Mouse (Mus musculus) erythroblast, embryonic 14.5 days (primary cell): ENCODE measurements around the gene Gm648. TPM values are rescaled to one million over a fixed set of nuclear protein-coding genes. Genes with fewer than 3 reads are reported as not detected.
A peak's percentile ranks its signal among the peaks of the same experiment; 100 is the strongest.
"Not testable (repeated sequence)": the region's sequence is repeated elsewhere in the genome, so short reads cannot be mapped to it uniquely, and the experiment has no call there.

Experiments used
- H3K27me3 ChIP-seq: 2 replicates; pipeline ENCODE4 v1.6.1; 2012; ENCODE audit warnings: inconsistent platforms; ENCODE audit not compliant: control insufficient read depth
- H3K36me3 ChIP-seq: 2 replicates; pipeline ENCODE4 v1.6.1; 2012; ENCODE audit warnings: mild to moderate bottlenecking, inconsistent platforms; ENCODE audit not compliant: control insufficient read depth
- H3K4me1 ChIP-seq: 2 replicates; pipeline ENCODE4 v1.6.1; 2012; ENCODE audit warnings: inconsistent platforms; ENCODE audit not compliant: control insufficient read depth
- H3K4me3 ChIP-seq: replicated peaks from 2 replicates; pipeline ENCODE3; 2012; ENCODE audit warnings: moderate library complexity, mild to moderate bottlenecking, inconsistent platforms
- H3K9me3 ChIP-seq: 2 replicates; pipeline ENCODE4 v1.6.1; 2012; ENCODE audit warnings: low read length, inconsistent platforms, mixed read lengths; ENCODE audit not compliant: control insufficient read depth
- GATA1 ChIP-seq: IDR thresholded peaks from 2 replicates; pipeline ENCODE4 v1.6.1; 2012; ENCODE audit warnings: low read length, inconsistent platforms, mixed read lengths
- TAL1 ChIP-seq: IDR thresholded peaks from 3 replicates; pipeline ENCODE4 v1.6.1; 2012; ENCODE audit warnings: low read length, inconsistent platforms, mixed read lengths
- polyA plus RNA-seq: library from polyadenylated mRNA; stranded (reverse); fragments of >175 nt; gene quantifications from 2 replicates; pipeline ENCODE4 v1.2.3, GENCODE M21; 2012

Gene Gm648
- not detected in 2 replicates for polyA plus RNA-seq

GRCm38 (mm10) chrX:56549506-56549905 lies at the start of gene Gm648:
Gene Gm648, minus strand, starts transcription at chrX:56549606.
- Histone ChIP-seq H3K27me3 (no peaks in the 10 kb centered on the region), H3K36me3 (no peaks in the 10 kb centered on the region), H3K4me3 (no peak within 1 kb of the TSS), H3K4me1 (no peaks in the 10 kb centered on the region), H3K9me3 (no peaks in the 10 kb centered on the region)
- TF ChIP-seq GATA1 (no peak), TAL1 (no peak)

DNA sequence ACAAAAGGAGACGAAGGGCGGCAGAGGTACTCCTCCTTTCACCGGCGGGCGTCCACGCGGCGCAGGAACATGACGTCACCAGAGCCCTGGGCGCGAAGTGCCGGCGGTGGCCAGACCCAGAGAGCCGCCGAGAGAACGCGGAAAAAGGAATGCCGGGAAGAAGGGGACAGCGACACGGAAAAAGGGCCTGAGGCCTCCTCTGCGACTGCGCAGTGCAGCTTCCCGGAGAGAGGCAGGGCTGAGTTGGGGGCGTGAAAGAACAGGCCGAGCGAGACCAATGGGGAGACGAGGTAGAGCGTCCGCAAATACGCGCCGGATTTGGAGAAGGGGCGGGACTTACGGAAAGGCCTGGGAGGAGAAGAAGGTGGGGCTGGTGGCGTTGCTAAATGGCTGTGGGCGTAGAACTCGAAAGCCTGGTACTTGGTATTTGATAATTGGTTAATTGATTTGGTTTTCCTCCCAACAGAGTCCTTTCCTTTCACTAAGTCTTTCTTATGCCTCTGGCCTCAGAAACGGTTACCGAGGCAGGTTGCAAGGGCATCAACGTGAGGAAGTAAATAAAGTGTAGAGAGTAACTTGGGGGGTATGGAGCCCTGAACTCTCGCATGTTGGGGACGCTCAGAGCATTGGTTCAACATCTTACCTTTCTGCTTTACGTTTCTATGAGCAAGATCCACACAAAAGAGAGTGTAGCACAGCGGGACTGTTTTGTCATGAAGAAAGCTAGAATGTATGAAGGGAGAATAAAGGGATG lies 48.7 kb upstream of the Gm648 start, which contains the start of gene Mmgt1:
Mmgt1 (minus strand) TSS at position 183 of the 754 bp plus-strand sequence.
- Histone ChIP-seq H3K4me1 (peaks cover 22% of the 10 kb centered on the region), H3K9me3 (peaks cover 4% of the 10 kb centered on the region), H3K4me3 (peak within 1 kb of the TSS; percentile 92), H3K27me3 (no peaks in the 10 kb centered on the region; the same call in 1 of the 2 replicates), H3K36me3 (peaks cover 13% of the 10 kb centered on the region)
- TF ChIP-seq GATA1 = no peak
- no peak for TF ChIP-seq TAL1

- Histone ChIP-seq H3K36me3 (peaks cover 16% of the 10 kb centered on the region), H3K27me3 (no peaks in the 10 kb centered on the region; the same call in 1 of the 2 replicates), H3K4me3 (peak overlapping the region; percentile 92), H3K9me3 (peaks cover 4% of the 10 kb centered on the region), H3K4me1 (peaks cover 22% of the 10 kb centered on the region)
- no peak for TF ChIP-seq GATA1
- no peak for TF ChIP-seq TAL1
Observed at GRCm38 (mm10) chrX:56597219-56597886, 47.9 kb upstream of the Gm648 start.

DNA sequence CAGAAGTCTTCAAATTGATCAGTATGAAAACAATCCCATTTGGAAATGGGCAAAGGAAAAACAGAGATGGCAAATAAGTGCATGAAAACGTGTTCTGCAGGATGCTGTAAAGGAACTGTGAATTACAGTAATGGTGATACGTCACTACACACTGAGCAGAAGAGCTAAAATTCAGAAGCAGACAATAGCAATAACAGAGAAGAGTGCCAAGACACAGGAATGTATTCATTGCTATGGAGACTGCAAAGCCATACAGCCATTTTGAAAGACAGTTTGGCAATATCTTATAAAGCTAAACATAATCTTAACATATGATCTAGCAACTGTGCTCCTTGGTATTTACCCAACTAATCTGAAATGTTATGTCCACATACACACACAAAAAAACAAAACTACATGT lies 28.8 kb upstream of the Gm648 start:
- Histone ChIP-seq H3K4me1 (no peaks in the 10 kb centered on the region), H3K27me3 (no peaks in the 10 kb centered on the region), H3K9me3 (no peaks in the 10 kb centered on the region), H3K4me3 (no peak overlapping the region), H3K36me3 (no peaks in the 10 kb centered on the region)
- TF ChIP-seq TAL1 (no peak), GATA1 (no peak)

DNA sequence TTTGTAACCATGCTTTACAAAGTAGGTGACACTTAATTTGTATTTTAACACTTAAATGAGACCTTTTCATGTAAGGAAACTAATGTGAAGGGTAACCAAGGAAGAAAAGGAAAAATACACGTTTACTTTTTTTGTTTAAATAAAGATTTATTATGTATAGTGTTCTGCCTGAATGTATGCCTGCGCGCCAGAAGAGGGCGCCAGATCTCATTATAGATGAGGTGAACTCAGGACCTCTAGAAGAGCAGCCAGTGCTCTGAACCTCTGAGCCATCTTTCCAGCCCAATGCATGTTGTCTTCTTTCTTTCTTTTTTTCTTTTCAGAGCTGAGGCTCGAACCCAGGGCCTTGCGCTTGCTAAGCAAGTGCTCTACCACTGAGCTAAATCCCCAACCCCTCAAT lies 23.1 kb upstream of the Gm648 start:
- Histone ChIP-seq H3K4me3 (no peak overlapping the region), H3K27me3 (no peaks in the 10 kb centered on the region), H3K9me3 (no peaks in the 10 kb centered on the region), H3K4me1 (no peaks in the 10 kb centered on the region), H3K36me3 (no peaks in the 10 kb centered on the region)
- TF ChIP-seq GATA1 (no peak), TAL1 (no peak)

DNA sequence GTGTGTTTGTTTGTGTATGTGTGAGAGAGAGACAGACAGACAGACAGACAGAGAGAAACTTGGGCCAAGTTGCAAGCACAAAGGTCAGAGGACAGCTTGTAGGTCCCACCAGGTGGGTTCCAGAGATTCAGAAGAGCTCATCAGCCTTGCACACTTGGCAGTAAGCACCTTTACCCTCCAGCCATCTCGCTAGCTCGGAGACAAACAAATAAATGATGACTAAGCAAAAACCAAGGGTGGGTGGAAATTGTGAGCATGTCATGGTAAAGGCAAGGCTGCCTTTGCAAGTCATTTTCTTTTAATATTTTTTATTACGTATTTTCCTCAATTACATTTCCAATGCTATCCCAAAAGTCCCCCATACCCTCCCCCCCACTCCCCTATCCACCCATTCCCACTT lies 4.2 kb upstream of the Gm648 start:
- H3K4me3 ChIP-seq = no peak overlapping the region
- H3K36me3 ChIP-seq = no peaks in the 10 kb centered on the region
- H3K27me3 ChIP-seq = no peaks in the 10 kb centered on the region
- no peaks in the 10 kb centered on the region for H3K4me1 ChIP-seq
- H3K9me3 ChIP-seq = no peaks in the 10 kb centered on the region
- TF ChIP-seq GATA1 (no peak), TAL1 (no peak)

DNA sequence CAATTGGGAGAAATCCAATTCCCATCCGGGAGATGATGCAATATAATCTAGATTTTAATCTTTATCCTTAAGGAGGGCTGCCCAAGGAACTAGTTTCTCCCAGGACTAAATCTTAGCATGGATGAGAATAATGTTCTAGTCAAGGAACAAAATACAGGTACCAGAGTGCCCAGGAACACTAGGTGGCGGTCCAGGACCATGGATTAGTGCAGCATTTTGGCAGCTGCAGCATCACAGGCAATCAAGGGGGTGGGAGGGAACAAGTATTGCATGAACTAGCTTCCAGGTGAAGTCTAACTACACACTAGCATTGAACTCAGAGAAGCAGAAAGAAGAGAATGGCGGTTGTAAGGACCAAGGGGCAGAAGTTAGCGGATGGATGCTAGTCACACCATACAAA lies 12.2 kb downstream of the Gm648 start:
- TF ChIP-seq GATA1 = no peak
- TF ChIP-seq TAL1 = no peak
- Histone ChIP-seq H3K4me3 (no peak overlapping the region), H3K36me3 (no peaks in the 10 kb centered on the region), H3K9me3 (no peaks in the 10 kb centered on the region), H3K27me3 (no peaks in the 10 kb centered on the region), H3K4me1 (no peaks in the 10 kb centered on the region)

GRCm38 (mm10) chrX:56531266-56531665 lies 18.1 kb downstream of the Gm648 start:
- no peaks in the 10 kb centered on the region for H3K4me1 ChIP-seq
- TF ChIP-seq TAL1 (no peak), GATA1 (no peak)
- H3K4me3 ChIP-seq = no peak overlapping the region
- H3K9me3 ChIP-seq = no peaks in the 10 kb centered on the region
- no peaks in the 10 kb centered on the region for H3K27me3 ChIP-seq
- no peaks in the 10 kb centered on the region for H3K36me3 ChIP-seq

DNA sequence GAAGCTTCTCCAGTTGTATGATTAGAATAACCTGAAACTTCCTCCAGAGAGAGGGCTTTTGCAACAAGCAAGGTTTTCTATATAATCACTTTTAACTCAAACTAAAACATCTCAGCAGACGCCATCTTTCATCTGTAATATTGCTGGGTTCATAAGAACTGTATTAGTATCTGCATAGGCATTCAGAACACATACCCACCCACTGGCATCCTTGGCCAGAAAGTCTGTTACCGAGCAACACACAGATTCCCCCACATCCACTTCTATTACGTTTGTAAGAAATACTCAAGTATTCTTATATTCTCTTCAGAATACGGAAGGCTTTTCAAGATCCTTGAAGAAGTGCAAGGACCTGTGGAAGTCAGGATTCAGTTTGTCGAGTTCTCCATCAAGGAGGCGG lies 25.0 kb downstream of the Gm648 start, which contains the start of gene Gm10477:
Gm10477 (plus strand) TSS at position 301 of the 400 bp plus-strand sequence.
- H3K27me3 ChIP-seq, H3K36me3 ChIP-seq, H3K9me3 ChIP-seq, H3K4me1 ChIP-seq, H3K4me3 ChIP-seq: not testable (repeated sequence)

DNA sequence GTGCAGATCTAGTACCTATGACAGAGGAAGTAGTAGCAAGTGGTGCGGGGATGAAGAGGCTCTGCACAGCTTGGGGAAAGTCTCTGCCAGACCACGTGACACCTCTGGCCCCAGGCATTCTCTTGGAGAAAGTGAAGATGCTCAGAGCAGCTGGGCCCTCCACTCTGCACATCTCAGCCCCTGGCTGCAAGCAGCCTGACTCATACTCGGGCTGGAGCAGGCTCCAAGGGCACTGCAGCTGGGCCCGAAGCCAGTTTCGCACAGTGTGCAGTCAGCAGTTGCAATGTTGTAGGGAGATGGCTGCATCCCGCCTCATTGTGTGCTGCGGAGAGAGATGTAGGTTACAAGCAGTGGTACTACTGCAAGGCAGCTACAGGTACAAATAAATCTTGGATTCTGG lies 52.2 kb downstream of the Gm648 start:
- H3K36me3 ChIP-seq = peaks cover 90% of the 10 kb centered on the region
- no peaks in the 10 kb centered on the region for H3K9me3 ChIP-seq
- H3K4me1 ChIP-seq = no peaks in the 10 kb centered on the region
- TF ChIP-seq GATA1 (no peak), TAL1 (no peak)
- H3K4me3 ChIP-seq = no peak overlapping the region
- no peaks in the 10 kb centered on the region for H3K27me3 ChIP-seq

Other genes starting within 250 kb of the Gm648 start
- not detected in 2 replicates for gene Zfp449, start 203.2 kb downstream of the Gm648 start, polyA plus RNA-seq
- not detected in 2 replicates for gene Smim10l2a, start 175.0 kb downstream of the Gm648 start, polyA plus RNA-seq
- gene Gm2174, start 101.6 kb downstream of the Gm648 start, polyA plus RNA-seq = not detected in 2 replicates
- 2.0 and 2.1 TPM in 2 replicates for gene Ints6l, start 94.7 kb downstream of the Gm648 start, polyA plus RNA-seq
- not detected in 2 replicates for gene Gm10477, start 24.9 kb downstream of the Gm648 start, polyA plus RNA-seq
- gene Mmgt1, start 48.5 kb upstream of the Gm648 start, polyA plus RNA-seq = 0.04 and 0.07 TPM in 2 replicates
- gene Slc9a6, start 60.2 kb upstream of the Gm648 start, polyA plus RNA-seq = 0.41 and 0.89 TPM in 2 replicates
- 0.12 and 0.17 TPM in 2 replicates for gene Fhl1, start 182.2 kb upstream of the Gm648 start, polyA plus RNA-seq